Mouse (Mus musculus) lung, postnatal 0 days (tissue): ENCODE measurements around the gene Meis2.

Source experiments
- CTCF ChIP-seq: IDR thresholded peaks from 2 replicates; pipeline ENCODE4 v1.5.1; 2016; ENCODE audit warnings: antibody characterized with exemption, mild to moderate bottlenecking
- EP300 ChIP-seq: IDR thresholded peaks from 2 replicates; pipeline ENCODE4 v1.6.1; 2016; ENCODE audit warnings: antibody characterized with exemption, mild to moderate bottlenecking, control low read depth

DNA sequence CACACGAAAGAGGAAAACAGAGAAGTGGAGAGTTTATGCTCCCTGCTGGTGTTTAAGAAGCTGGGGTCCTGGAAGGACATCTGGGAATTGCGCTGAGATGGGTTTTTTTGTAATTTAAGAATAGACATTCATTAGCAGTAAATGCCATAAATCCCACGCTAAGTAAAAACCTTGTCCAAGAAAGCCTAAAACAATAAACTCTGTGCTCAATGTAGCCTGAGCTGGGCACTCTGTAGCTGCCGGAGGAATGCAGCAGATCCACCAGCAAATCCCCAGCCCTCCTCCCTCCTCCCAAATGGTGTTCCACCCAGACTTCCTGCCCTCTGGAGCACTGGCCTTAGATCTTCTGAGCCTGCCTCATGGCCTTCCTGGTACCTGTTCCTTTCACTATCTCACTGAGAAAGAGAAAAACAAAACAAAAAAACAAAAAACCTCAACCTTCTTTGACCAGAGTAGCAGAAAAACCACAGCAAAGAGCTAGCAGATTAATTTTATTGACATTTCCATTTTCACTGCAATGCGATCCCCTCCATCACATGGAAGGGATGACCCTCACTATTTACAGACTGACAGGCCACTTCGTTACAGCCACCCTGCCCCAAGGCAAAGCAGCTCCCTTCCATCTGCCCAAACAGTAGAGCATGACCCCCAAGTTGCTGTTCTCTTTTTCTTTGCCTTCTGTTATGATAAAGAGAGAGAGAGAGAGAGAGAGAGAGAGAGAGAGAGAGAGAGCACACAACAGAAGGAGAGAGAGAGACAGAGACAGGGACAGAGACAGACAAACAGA is 64.1 kb downstream of the Meis2 start:
- TF ChIP-seq CTCF, result no peak
- no peak for TF ChIP-seq EP300
